Mouse (Mus musculus): ENCODE measurements around the gene Pxylp1. TPM values are rescaled to one million over a fixed set of nuclear protein-coding genes. Genes with fewer than 3 reads are reported as not detected.

Gene Pxylp1
- polyA plus RNA-seq, 1 experiment from 2014 or later, result 16.2 TPM

DNA sequence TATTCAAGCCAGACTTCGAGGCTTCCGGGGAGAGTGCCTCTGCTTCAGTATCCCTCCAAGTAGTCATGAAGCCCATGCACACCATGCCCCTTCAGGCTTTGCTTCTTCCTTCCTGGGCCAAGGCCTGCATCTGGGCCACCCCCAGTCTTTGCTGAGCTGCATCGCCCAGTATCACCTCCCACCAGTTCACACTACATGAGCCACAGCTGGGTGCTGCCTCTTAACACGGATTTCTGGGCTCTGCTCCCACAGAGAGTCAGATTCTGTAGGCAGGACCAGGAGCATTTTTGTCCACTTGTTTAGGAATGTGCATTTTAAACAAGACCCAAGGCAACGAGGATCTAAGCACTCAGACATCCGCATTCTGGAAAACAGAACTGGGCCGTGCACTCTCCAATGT, 40.8 kb downstream of the Pxylp1 start:
- Histone ChIP-seq H3K27ac (no peak overlapping the region), H3K36me3 (no peaks in the 10 kb centered on the region), H3K27me3 (no peaks in the 10 kb centered on the region), H3K9me3 (no peaks in the 10 kb centered on the region), H3K4me2 (no peak overlapping the region), H3K9ac (no peak overlapping the region), H3K4me1 (peaks cover 6% of the 10 kb centered on the region; the same call in 1 of the 2 replicates), H3K4me3 (no peak overlapping the region)
- ATAC-seq (ENCODE audit: borderline replicate concordance, extremely low read depth, low FRiP score, low TSS enrichment), result peak; percentile 56
- 26% methylated on average over 7 of the region's 7 CpGs for WGBS

DNA sequence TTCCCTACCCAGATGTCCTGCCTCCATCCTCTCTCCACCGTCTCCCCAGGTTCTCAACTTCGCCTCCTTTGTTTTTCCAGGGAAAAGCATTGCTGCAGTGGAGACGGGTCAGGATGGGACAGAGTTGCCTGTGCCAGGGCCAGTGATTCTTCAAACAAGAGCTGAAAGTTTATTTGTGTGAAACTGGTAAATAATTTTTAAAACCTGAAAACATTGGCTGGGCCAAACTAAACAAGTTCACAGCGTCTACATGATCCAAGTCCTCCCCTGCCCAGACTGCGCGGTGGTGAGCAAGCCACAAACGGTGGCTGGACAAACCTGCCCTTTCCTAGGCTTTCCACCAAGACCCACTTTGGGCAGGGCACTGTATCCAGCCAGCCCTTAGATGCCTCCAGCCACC, 41.4 kb downstream of the Pxylp1 start:
- H3K9ac ChIP-seq, result no peak overlapping the region
- H3K4me3 ChIP-seq, result no peak overlapping the region
- H3K36me3 ChIP-seq, result no peaks in the 10 kb centered on the region
- H3K27me3 ChIP-seq, result no peaks in the 10 kb centered on the region
- H3K9me3 ChIP-seq, result no peaks in the 10 kb centered on the region
- no peak overlapping the region for H3K4me2 ChIP-seq
- no peak overlapping the region for H3K27ac ChIP-seq
- WGBS, result 61% methylated on average over 7 of the region's 7 CpGs
- ATAC-seq (ENCODE audit: borderline replicate concordance, extremely low read depth, low FRiP score, low TSS enrichment), result 0 out of 2 replicates have a peak, but pooled peaks have one; percentile 19
- H3K4me1 ChIP-seq, result peaks cover 6% of the 10 kb centered on the region; the same call in 1 of the 2 replicates

DNA sequence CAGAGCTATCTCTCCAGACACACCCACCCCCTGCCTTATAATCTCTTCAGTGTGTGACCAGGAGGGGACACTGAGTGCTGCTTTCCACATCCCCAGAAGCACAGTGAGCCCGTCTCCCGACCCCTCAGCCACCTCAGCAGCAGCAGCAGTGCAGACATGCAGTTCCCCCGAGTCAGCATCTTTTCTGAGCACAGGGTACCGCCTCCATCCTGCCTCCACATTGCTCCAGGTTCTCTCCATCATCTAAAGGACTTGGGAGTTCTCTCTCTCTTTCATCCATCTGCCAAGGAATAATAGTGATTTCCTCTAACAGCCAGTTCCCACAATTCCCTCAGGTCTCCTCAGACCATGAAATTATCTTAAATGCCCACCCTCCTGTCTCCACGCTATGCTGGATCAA, 43.5 kb downstream of the Pxylp1 start:
- Histone ChIP-seq H3K4me3 (no peak overlapping the region), H3K4me1 (peaks cover 13% of the 10 kb centered on the region; the same call in 1 of the 2 replicates), H3K9me3 (no peaks in the 10 kb centered on the region), H3K4me2 (no peak overlapping the region), H3K36me3 (no peaks in the 10 kb centered on the region), H3K27ac (no peak overlapping the region), H3K9ac (no peak overlapping the region), H3K27me3 (no peaks in the 10 kb centered on the region)
- no peak for ATAC-seq (ENCODE audit: borderline replicate concordance, extremely low read depth, low FRiP score, low TSS enrichment)
- 63% methylated on average over 5 of the region's 5 CpGs for WGBS

DNA sequence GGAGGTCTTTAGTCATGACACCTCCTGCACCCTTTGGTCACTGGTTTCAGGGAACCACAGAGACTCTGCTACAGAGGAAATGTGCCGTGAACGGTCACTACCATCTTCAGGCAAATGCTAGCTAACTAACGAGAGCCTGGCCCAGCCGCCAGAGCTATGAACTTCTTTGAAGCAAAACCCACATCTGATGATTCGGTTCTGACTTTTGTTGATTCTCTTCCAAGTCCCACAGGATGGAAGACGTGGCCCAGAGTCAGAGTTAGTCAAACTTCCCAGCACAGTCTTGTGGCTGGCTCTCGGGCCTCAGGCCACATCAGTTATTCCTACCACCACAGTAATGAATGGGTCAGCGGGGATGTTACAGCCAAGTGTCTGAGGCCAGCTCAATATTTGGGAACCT, 46.1 kb downstream of the Pxylp1 start:
- H3K4me2 ChIP-seq, result no peak overlapping the region
- H3K9ac ChIP-seq, result no peak overlapping the region
- H3K27ac ChIP-seq, result no peak overlapping the region
- peaks cover 10% of the 10 kb centered on the region; the same call in 1 of the 2 replicates for H3K4me1 ChIP-seq
- no peak for ATAC-seq (ENCODE audit: borderline replicate concordance, extremely low read depth, low FRiP score, low TSS enrichment)
- no peaks in the 10 kb centered on the region for H3K9me3 ChIP-seq
- WGBS, result 83% methylated on average over 8 of the region's 8 CpGs
- no peaks in the 10 kb centered on the region for H3K36me3 ChIP-seq
- H3K27me3 ChIP-seq, result no peaks in the 10 kb centered on the region
- H3K4me3 ChIP-seq, result no peak overlapping the region

DNA sequence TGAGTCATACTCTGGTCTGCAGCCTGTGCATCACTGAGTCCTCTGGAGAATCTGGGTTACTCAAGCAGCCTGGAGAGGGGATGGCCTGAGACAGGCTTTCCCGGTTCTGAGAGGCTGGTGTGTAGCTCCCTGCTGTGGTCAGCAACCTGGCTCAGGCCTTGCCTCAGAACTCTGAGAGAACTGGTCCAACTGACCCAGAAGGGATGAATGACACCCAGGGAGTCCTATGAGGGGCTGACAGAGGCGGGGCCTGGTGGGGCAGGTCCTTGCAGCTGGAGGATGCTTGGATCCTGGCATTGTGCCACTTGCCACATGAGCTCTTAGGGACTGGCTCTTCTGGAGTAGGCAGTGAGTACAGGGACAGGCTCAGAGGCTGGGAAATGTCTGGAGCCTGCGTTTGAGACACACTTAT, 47.7 kb downstream of the Pxylp1 start:
- no peak overlapping the region for H3K27ac ChIP-seq
- peak; percentile 86 for ATAC-seq (ENCODE audit: borderline replicate concordance, extremely low read depth, low FRiP score, low TSS enrichment)
- no peak overlapping the region for H3K4me2 ChIP-seq
- H3K36me3 ChIP-seq, result no peaks in the 10 kb centered on the region
- WGBS, result 35% methylated on average over 3 of the region's 3 CpGs
- H3K4me1 ChIP-seq, result 0 out of 2 replicates have a peak, but pooled peaks cover 7% of the 10 kb centered on the region
- no peaks in the 10 kb centered on the region for H3K9me3 ChIP-seq
- H3K9ac ChIP-seq, result no peak overlapping the region
- no peaks in the 10 kb centered on the region for H3K27me3 ChIP-seq
- H3K4me3 ChIP-seq, result no peak overlapping the region

DNA sequence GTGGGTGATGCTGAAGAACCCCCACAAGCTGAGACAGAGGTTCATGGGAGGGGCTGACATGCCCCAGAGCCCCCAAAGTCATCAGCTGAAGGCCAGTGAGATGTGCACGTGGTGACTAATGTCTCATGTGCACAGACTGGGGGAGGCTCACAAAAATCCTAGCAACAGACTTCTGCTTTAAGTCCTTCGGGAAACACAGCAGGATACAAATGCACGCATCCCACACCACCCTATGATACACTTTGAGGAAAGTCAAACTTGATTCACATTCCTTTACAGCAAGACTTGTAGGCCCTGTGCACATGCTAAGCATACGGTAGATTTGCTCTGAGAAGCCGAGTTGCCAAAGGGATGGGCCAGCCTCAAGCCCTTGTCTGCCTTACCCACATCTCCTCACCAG, 53.1 kb downstream of the Pxylp1 start:
- no peak overlapping the region for H3K4me2 ChIP-seq
- no peak overlapping the region for H3K4me3 ChIP-seq
- no peak overlapping the region for H3K9ac ChIP-seq
- 81% methylated on average over 5 of the region's 5 CpGs for WGBS
- H3K27me3 ChIP-seq, result peaks cover 20% of the 10 kb centered on the region
- no peaks in the 10 kb centered on the region for H3K9me3 ChIP-seq
- H3K4me1 ChIP-seq, result no peaks in the 10 kb centered on the region
- no peak for ATAC-seq (ENCODE audit: borderline replicate concordance, extremely low read depth, low FRiP score, low TSS enrichment)
- H3K27ac ChIP-seq, result no peak overlapping the region
- no peaks in the 10 kb centered on the region for H3K36me3 ChIP-seq

DNA sequence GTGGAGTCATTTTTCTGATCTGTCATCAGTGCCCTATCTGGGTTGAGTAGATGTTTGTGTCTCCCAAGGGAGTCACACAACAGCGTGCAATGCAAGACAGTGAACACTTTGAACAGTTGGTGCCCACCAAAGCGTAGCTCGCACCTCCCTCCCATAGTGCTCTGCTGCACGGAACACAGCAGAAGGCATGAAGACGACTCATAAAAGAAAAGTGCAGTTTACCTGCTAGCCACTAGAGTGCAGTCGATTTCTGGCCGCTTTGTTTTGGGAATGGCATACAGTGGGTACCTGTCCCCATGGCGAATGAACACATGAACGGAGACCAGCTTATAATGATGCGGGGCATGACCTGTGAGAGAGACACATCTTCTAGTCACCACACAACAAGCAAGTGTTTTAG, 53.6 kb downstream of the Pxylp1 start:
- WGBS, result 32% methylated on average over 10 of the region's 10 CpGs
- Histone ChIP-seq H3K9ac (no peak overlapping the region), H3K4me2 (no peak overlapping the region), H3K27me3 (peaks cover 20% of the 10 kb centered on the region), H3K4me3 (no peak overlapping the region), H3K27ac (no peak overlapping the region), H3K4me1 (no peaks in the 10 kb centered on the region), H3K36me3 (no peaks in the 10 kb centered on the region), H3K9me3 (no peaks in the 10 kb centered on the region)
- ATAC-seq (ENCODE audit: borderline replicate concordance, extremely low read depth, low FRiP score, low TSS enrichment), result no peak

DNA sequence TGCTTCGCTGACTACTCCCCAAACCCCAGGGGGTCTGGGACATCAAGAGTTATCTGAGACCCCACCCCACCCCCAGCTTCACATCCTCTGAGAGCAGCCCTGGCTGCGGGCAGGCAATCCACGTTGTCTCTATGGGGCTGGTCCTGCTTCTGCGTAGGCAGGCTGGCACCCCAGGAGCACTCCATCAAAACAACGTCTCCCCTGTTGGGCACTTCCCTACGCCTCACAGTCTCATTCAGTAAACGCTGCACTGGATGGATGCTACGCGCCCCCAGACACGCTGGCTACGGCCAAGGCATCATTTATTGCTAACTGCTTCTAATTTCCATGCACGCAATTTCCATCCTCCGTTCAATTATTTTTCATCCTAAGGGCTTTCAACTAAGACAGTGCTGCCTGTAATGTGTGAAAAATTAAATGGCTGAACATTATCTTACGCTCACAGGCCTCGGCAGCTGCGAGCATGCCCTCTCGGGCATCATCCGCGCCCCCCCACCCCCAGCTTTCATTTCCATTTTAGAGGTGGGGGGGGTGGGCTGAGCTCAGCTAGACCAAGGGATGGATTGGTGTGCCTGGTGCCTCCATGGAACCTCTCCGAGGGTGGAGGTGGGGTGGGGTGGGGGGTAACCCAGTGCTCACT, 54.6 kb downstream of the Pxylp1 start:
- WGBS, result 54% methylated on average over 20 of the region's 20 CpGs
- no peak for ATAC-seq (ENCODE audit: borderline replicate concordance, extremely low read depth, low FRiP score, low TSS enrichment)
- no peak overlapping the region for H3K9ac ChIP-seq

DNA sequence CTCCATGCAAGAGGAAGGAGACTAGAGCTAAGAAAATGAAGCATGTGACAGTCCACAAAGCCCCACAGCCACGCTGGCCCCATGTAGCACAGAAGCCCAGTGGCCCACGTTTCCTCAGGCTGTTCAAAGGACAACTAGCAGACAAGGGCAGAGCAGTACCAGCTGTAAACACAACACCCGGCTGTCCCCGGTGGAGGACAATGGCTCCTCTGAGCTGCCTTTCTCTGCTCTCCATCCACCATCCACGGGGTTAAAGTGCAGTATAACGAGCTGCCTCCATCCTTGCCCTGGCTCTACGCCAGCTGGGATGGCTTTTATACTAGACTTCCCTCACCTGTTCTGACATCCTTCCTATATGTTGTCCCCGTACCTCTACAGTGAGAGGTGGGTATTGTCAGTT, 55.5 kb downstream of the Pxylp1 start:
- peaks cover 20% of the 10 kb centered on the region for H3K27me3 ChIP-seq
- ATAC-seq (ENCODE audit: borderline replicate concordance, extremely low read depth, low FRiP score, low TSS enrichment), result no peak
- no peak overlapping the region for H3K4me3 ChIP-seq
- H3K4me2 ChIP-seq, result no peak overlapping the region
- no peaks in the 10 kb centered on the region for H3K4me1 ChIP-seq
- no peaks in the 10 kb centered on the region for H3K36me3 ChIP-seq
- H3K9ac ChIP-seq, result no peak overlapping the region
- no peak overlapping the region for H3K27ac ChIP-seq
- 28% methylated on average over 8 of the region's 8 CpGs for WGBS
- no peaks in the 10 kb centered on the region for H3K9me3 ChIP-seq

More for the DNA sequence above, 54.6 kb downstream of the Pxylp1 start:
- Histone ChIP-seq H3K27ac (no peak overlapping the region), H3K27me3 (peaks cover 20% of the 10 kb centered on the region), H3K4me3 (no peak overlapping the region), H3K4me2 (no peak overlapping the region), H3K9me3 (no peaks in the 10 kb centered on the region), H3K36me3 (no peaks in the 10 kb centered on the region), H3K4me1 (no peaks in the 10 kb centered on the region)

DNA sequence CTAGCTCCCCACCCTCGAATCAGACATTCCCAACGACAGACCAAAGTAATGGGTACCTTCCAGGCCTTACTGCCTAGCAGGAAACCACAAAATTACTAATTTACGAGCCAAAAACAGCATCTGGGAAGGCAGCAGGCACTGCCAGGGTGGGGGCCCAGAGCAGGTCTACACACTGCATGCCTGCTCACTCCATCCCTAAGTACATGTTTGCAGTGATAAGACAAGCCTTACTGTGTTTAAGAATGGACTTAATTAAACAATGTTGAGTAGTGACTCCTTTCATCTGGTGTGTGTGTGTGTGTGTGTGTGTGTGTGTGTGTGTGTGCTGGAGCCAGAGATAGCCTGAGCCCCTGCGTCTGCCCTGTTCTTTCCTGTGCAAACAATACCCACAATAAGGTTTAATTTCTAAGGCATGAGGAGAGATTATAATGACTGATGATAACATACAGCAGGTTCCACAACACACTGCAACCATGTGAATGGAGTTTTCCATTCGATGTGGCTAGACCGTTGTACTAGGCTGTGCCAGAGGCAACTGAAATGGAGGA, 57.0 kb downstream of the Pxylp1 start:
- Histone ChIP-seq H3K9me3 (no peaks in the 10 kb centered on the region), H3K4me3 (no peak overlapping the region), H3K4me1 (no peaks in the 10 kb centered on the region), H3K27ac (no peak overlapping the region), H3K9ac (no peak overlapping the region), H3K36me3 (no peaks in the 10 kb centered on the region), H3K27me3 (peaks cover 20% of the 10 kb centered on the region), H3K4me2 (no peak overlapping the region)
- 56% methylated on average over 6 of the region's 6 CpGs for WGBS
- ATAC-seq (ENCODE audit: borderline replicate concordance, extremely low read depth, low FRiP score, low TSS enrichment), result 0 out of 2 replicates have a peak, but pooled peaks have one; percentile 21

DNA sequence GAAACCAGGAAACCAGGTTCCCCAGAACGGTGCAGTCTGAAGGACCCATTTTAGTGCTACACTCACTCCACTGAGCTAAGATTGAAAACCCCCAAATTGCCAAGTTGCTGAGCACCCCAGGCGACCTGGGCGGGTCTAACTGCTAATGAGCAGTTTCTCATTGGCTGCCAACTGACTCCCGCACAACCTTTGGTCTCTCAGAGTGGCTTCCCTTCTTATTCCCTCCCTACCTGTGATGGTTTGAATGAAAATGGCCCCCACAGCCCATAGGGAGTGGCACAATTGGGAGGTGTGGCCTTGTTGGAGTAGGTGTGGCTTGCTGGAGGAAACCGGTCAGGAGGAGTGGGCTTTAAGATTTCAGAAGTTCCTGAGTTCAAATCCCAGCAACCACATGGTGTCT, 58.9 kb downstream of the Pxylp1 start:
- Histone ChIP-seq H3K4me2 (no peak overlapping the region), H3K27ac (no peak overlapping the region), H3K27me3 (peaks cover 19% of the 10 kb centered on the region), H3K4me1 (no peaks in the 10 kb centered on the region), H3K9ac (no peak overlapping the region), H3K4me3 (no peak overlapping the region), H3K36me3 (no peaks in the 10 kb centered on the region), H3K9me3 (no peaks in the 10 kb centered on the region)
- ATAC-seq (ENCODE audit: borderline replicate concordance, extremely low read depth, low FRiP score, low TSS enrichment), result no peak
- WGBS, result 63% methylated on average over 5 of the region's 5 CpGs

DNA sequence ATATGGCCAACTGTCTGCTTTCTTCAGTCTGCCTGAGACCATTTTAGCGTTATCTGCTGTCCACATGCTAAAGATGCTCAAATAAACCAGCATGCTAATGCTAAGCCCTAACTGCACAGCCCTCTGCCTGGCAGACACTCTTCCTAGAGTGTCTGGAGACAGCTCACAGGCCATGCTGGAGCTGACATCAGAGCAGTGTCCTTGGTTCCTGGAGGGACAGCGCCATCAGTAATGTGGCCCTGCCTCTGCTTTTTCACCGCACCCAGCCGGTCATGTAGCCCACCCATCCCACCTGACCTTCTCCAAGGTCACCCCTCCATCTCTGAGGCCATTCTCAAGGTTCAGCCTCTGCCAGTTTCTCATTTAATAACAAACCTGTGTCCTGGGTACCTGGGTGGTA, 60.0 kb downstream of the Pxylp1 start:
- WGBS, result 62% methylated on average over 4 of the region's 4 CpGs
- Histone ChIP-seq H3K27ac (no peak overlapping the region), H3K9ac (no peak overlapping the region), H3K4me2 (no peak overlapping the region), H3K4me1 (no peaks in the 10 kb centered on the region), H3K9me3 (no peaks in the 10 kb centered on the region), H3K4me3 (no peak overlapping the region), H3K36me3 (no peaks in the 10 kb centered on the region), H3K27me3 (peaks cover 9% of the 10 kb centered on the region; the same call in 1 of the 2 replicates)
- ATAC-seq (ENCODE audit: borderline replicate concordance, extremely low read depth, low FRiP score, low TSS enrichment), result no peak
